Mouse (Mus musculus): Measurements from ENCODE around the gene Higd1b.

Higd1b gene

GRCm38 (mm10) chr11:102835549-102835948 is at the start of gene Higd1b:
Higd1b (plus strand) TSS chr11:102835849.
- in situ Hi-C loops (cut with MboI; ENCODE audit: low sequenced_read_pairs) = no loop called here

GRCm38 (mm10) chr11:102787688-102788177 is 47.9 kb upstream of the Higd1b start:
- in situ Hi-C loops (cut with MboI; ENCODE audit: low sequenced_read_pairs) = no loop called here

- in situ Hi-C loops (cut with MboI; ENCODE audit: low sequenced_read_pairs) = no loop called here
These were observed 43.8 kb upstream of the Higd1b start for GRCm38 (mm10) chr11:102791682-102792445.

- in situ Hi-C loops (cut with MboI; ENCODE audit: low sequenced_read_pairs) = no loop called here
These were observed 41.5 kb upstream of the Higd1b start for GRCm38 (mm10) chr11:102794157-102794556.

GRCm38 (mm10) chr11:102803453-102803852 is 32.2 kb upstream of the Higd1b start:
- in situ Hi-C loops (cut with MboI; ENCODE audit: low sequenced_read_pairs) = no loop called here

- in situ Hi-C loops (cut with MboI; ENCODE audit: low sequenced_read_pairs) = no loop called here
These were observed 27.4 kb upstream of the Higd1b start for GRCm38 (mm10) chr11:102808246-102808645.

GRCm38 (mm10) chr11:102810721-102811485 is 24.7 kb upstream of the Higd1b start:
- in situ Hi-C loops (cut with MboI; ENCODE audit: low sequenced_read_pairs) = no loop called here

GRCm38 (mm10) chr11:102814881-102815280 is 20.8 kb upstream of the Higd1b start:
- in situ Hi-C loops (cut with MboI; ENCODE audit: low sequenced_read_pairs) = no loop called here

GRCm38 (mm10) chr11:102818121-102819020 is 17.3 kb upstream of the Higd1b start:
- in situ Hi-C loops (cut with MboI; ENCODE audit: low sequenced_read_pairs) = no loop called here

GRCm38 (mm10) chr11:102819021-102819782 is 16.4 kb upstream of the Higd1b start, which contains the start of gene Gjc1:
Gjc1 (minus strand) TSS chr11:102819700.
- in situ Hi-C loops (cut with MboI; ENCODE audit: low sequenced_read_pairs) = no loop called here

GRCm38 (mm10) chr11:102819783-102820385 is 15.8 kb upstream of the Higd1b start:
- in situ Hi-C loops (cut with MboI; ENCODE audit: low sequenced_read_pairs) = no loop called here

GRCm38 (mm10) chr11:102820432-102820831 is 15.2 kb upstream of the Higd1b start:
- in situ Hi-C loops (cut with MboI; ENCODE audit: low sequenced_read_pairs) = no loop called here

GRCm38 (mm10) chr11:102821231-102821630 is 14.4 kb upstream of the Higd1b start:
- in situ Hi-C loops (cut with MboI; ENCODE audit: low sequenced_read_pairs) = no loop called here

GRCm38 (mm10) chr11:102826476-102826875 is 9.2 kb upstream of the Higd1b start:
- in situ Hi-C loops (cut with MboI; ENCODE audit: low sequenced_read_pairs) = no loop called here

- in situ Hi-C loops (cut with MboI; ENCODE audit: low sequenced_read_pairs) = no loop called here
These were observed 8.6 kb upstream of the Higd1b start for GRCm38 (mm10) chr11:102827097-102827496.

- in situ Hi-C loops (cut with MboI; ENCODE audit: low sequenced_read_pairs) = no loop called here
These were observed 5.4 kb upstream of the Higd1b start for GRCm38 (mm10) chr11:102830276-102830675.

- in situ Hi-C loops (cut with MboI; ENCODE audit: low sequenced_read_pairs) = no loop called here
These were observed 2.9 kb upstream of the Higd1b start for GRCm38 (mm10) chr11:102832700-102833297.

- in situ Hi-C loops (cut with MboI; ENCODE audit: low sequenced_read_pairs) = no loop called here
These were observed 1.4 kb upstream of the Higd1b start for GRCm38 (mm10) chr11:102834219-102834618.

GRCm38 (mm10) chr11:102836146-102836545 is 497 bp downstream of the Higd1b start:
- in situ Hi-C loops (cut with MboI; ENCODE audit: low sequenced_read_pairs) = no loop called here

Data from CH12F3 (cell line).